Mouse (Mus musculus) ovary, postnatal 10 days (tissue): ENCODE results near the gene Tfap2c.

Experiments
- DNase-seq: peaks from one replicate; pipeline ENCODE4 v3.0.0; 2022; ENCODE audit warnings: low spot score

Tfap2c gene

GRCm38 (mm10) chr2:172549371-172550155, at the start of gene Tfap2c:
Tfap2c (plus strand) TSS chr2:172549593.
- no peak for DNase-seq

GRCm38 (mm10) chr2:172500752-172501316, 48.6 kb upstream of the Tfap2c start:
- DNase-seq = no peak

GRCm38 (mm10) chr2:172501341-172501740, 48.1 kb upstream of the Tfap2c start:
- DNase-seq = no peak

- no peak for DNase-seq
Measured at GRCm38 (mm10) chr2:172502168-172502567, 47.2 kb upstream of the Tfap2c start.

- no peak for DNase-seq
Measured at GRCm38 (mm10) chr2:172506121-172506520, 43.3 kb upstream of the Tfap2c start.

GRCm38 (mm10) chr2:172510056-172510712, 39.2 kb upstream of the Tfap2c start:
- no peak for DNase-seq

- no peak for DNase-seq
Measured at GRCm38 (mm10) chr2:172510899-172511298, 38.5 kb upstream of the Tfap2c start.

GRCm38 (mm10) chr2:172516407-172516992, 32.9 kb upstream of the Tfap2c start:
- DNase-seq = no peak

GRCm38 (mm10) chr2:172520616-172521371, 28.6 kb upstream of the Tfap2c start:
- no peak for DNase-seq

- DNase-seq = no peak
Measured at GRCm38 (mm10) chr2:172522528-172522927, 26.9 kb upstream of the Tfap2c start.

GRCm38 (mm10) chr2:172527175-172527574, 22.2 kb upstream of the Tfap2c start:
- no peak for DNase-seq

- DNase-seq = no peak
Measured at GRCm38 (mm10) chr2:172543987-172544386, 5.4 kb upstream of the Tfap2c start.

- DNase-seq = no peak
Measured at GRCm38 (mm10) chr2:172544601-172545127, 4.7 kb upstream of the Tfap2c start.

- no peak for DNase-seq
Measured at GRCm38 (mm10) chr2:172545592-172546235, 3.7 kb upstream of the Tfap2c start.

GRCm38 (mm10) chr2:172546551-172546950, 2.8 kb upstream of the Tfap2c start:
- no peak for DNase-seq

- DNase-seq = no peak
Measured at GRCm38 (mm10) chr2:172547116-172547515, 2.3 kb upstream of the Tfap2c start.

GRCm38 (mm10) chr2:172547807-172548586, 1.4 kb upstream of the Tfap2c start:
- no peak for DNase-seq

- no peak for DNase-seq
Measured at GRCm38 (mm10) chr2:172548672-172549255, 629 bp upstream of the Tfap2c start.

GRCm38 (mm10) chr2:172550364-172551080, 1.1 kb downstream of the Tfap2c start:
- DNase-seq = peak; percentile 65
